Mouse (Mus musculus) Patski (cell line): ENCODE results near the gene Phxr2. TPM values are rescaled to one million over a fixed set of nuclear protein-coding genes. Genes with fewer than 3 reads are reported as not detected.

Experiments used
- ATAC-seq: fragments of 100-300 bp; one replicate; pipeline ENCODE4 v1.8.0; 2021
- CTCF ChIA-PET: fragments of 350-600 bp; sonication (Branson Sonifier 250); formaldehyde crosslinking; loops from one replicate; lab custom pipeline; 2022; ENCODE audit warnings: inconsistent platforms; lab: Charles Lee
- POLR2A ChIA-PET: fragments of 350-600 bp; sonication (Branson Sonifier 250); formaldehyde crosslinking; loops from one replicate; lab custom pipeline; 2022; ENCODE audit warnings: antibody characterized with exemption, inconsistent platforms; lab: Charles Lee
- DNase-seq: peaks from one replicate; pipeline ENCODE4 v3.0.0-alpha.2; 2011; ENCODE audit warnings: low read depth, low spot score
- H3K27me3 ChIP-seq: fragments of 371-371 bp; one replicate; pipeline ENCODE4 v1.5.1; 2021
- CTCF ChIP-seq: fragments of 100-300 bp; IDR thresholded peaks from one replicate; pipeline ENCODE4 v1.5.1; 2021
- in situ Hi-C: fragments of 300-500 bp; cut with MboI; formaldehyde crosslinking; loops from 3 replicates; pipeline ENCODE4 v1.11.1; 2018; ENCODE audit warnings: low pct_unique_long_range_greater_than_20kb, mixed read lengths
- polyA plus RNA-seq: library from polyadenylated mRNA; unstranded; gene quantifications from one replicate; pipeline ENCODE4 v1.2.3, GENCODE M21; 2021

Phxr2 gene
- polyA plus RNA-seq, 1 experiment from 2014 or later = not detected

- ChIA-PET POLR2A (no interaction called here), CTCF (no interaction called here)
- ATAC-seq (no peak), DNase-seq (no peak)
- in situ Hi-C loops = loop anchor here (5.0 to 25.0 kb wide), 2 partner anchors 581 to 691 kb away; no protein-coding TSS in a partner anchor
- TF ChIP-seq CTCF = no peak
- no peaks in the 10 kb centered on the region for H3K27me3 ChIP-seq
Measured at GRCm38 (mm10) chr10:99078621-99079020, 47.5 kb downstream of the Phxr2 start.

DNA sequence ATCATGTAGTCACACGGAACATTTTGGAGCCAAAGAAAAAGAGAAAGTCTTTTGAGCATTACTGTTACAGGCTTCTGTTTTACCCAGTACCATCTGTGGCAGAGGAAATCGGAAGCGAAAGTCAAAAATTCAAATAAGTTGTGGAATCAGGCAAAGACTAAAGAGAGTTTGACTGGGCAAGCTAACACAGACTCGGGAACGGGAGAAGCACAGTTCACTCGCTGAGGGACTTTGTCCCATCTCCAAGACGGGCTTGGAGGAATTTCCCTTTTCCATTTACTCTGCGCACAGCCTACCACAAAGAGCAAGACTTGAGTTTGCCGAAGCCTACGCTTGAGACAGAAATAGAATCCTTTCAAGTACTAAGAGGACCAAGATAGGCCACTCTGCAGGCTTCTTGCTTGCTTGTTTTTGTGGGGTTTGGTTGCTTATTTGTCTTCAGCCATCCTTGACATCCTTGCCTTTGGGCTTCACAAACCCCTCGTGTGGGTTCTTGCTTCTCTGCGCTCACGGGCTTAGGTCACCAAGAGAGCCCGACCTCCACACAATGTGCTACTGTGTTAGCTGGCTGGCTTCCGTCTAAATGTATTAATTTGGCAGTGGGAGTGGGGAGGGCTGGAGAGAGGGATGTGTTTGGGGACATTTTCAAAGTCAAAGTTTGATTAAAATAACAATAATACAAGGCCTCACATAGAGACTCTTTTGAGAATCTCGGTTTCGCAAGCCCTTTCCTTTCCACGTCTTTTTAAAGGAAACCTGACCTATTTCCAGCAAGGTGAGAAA lies 49.8 kb downstream of the Phxr2 start:
- POLR2A ChIA-PET = no interaction called here
- DNase-seq (no peak), ATAC-seq (no peak)
- TF ChIP-seq CTCF = no peak
- in situ Hi-C loops = loop anchor here (5.0 to 25.0 kb wide), 2 partner anchors 579 to 689 kb away; no protein-coding TSS in a partner anchor
- no peaks in the 10 kb centered on the region for H3K27me3 ChIP-seq
- CTCF ChIA-PET = no interaction called here

Other genes with a start within 250 kb of the Phxr2 start
- 39.2 TPM for gene Atp2b1, start 211.9 kb downstream of the Phxr2 start, polyA plus RNA-seq
- gene Poc1b, start 19.3 kb downstream of the Phxr2 start, polyA plus RNA-seq = 10.5 TPM
- gene Galnt4, start 18.2 kb downstream of the Phxr2 start, polyA plus RNA-seq = 7.2 TPM
- gene Dusp6, start 136.9 kb upstream of the Phxr2 start, polyA plus RNA-seq = 125 TPM